Mouse (Mus musculus) heart, embryonic 14.5 days (tissue): ENCODE data around the gene Gm28048. TPM values are rescaled to one million over a fixed set of nuclear protein-coding genes. Genes with fewer than 3 reads are reported as not detected.

ENCODE experiments used
- ATAC-seq: fragments of 200-750 bp; cut with Nextera tagmentation; 2 replicates; pipeline ENCODE4 v1.8.0; 2017; ENCODE audit warnings: low read depth, moderate TSS enrichment; ENCODE audit not compliant: insufficient number of reproducible peaks, insufficient read depth, low FRiP score
- H3K27ac ChIP-seq, 2 experiments: fragments of 200-500 bp in 1 of 2; fragments of 300-500 bp in 1 of 2; sonication (generic) in 1 of 2; replicated peaks in 1 of 2; 2 replicates each; pipeline ENCODE4 v1.5.1; 2012 to 2014; ENCODE audit warnings: low read depth in 2 of 2, low read length in 2 of 2, control low read depth in 1 of 2, mild to moderate bottlenecking in 1 of 2, mixed read lengths in 1 of 2; ENCODE audit not compliant: control insufficient read depth in 1 of 2, insufficient read depth in 1 of 2
- H3K27me3 ChIP-seq: fragments of 300-500 bp; sonication (generic); 2 replicates; pipeline ENCODE4 v1.6.1; 2014; ENCODE audit warnings: mild to moderate bottlenecking, low read length, control low read depth; ENCODE audit not compliant: control insufficient read depth, insufficient read depth
- H3K36me3 ChIP-seq: fragments of 300-500 bp; sonication (generic); 2 replicates; pipeline ENCODE4 v1.6.1; 2014; ENCODE audit warnings: mild to moderate bottlenecking, control low read depth, low read length, mixed read lengths; ENCODE audit not compliant: control insufficient read depth, insufficient read depth
- H3K4me1 ChIP-seq, 2 experiments: fragments of 200-500 bp in 1 of 2; fragments of 300-500 bp in 1 of 2; sonication (generic) in 1 of 2; 2 replicates each; pipeline ENCODE4 v1.6.1; 2012 to 2014; ENCODE audit warnings: low read length in 2 of 2, control low read depth in 1 of 2, mixed read lengths in 1 of 2; ENCODE audit not compliant: control insufficient read depth in 2 of 2, insufficient read depth in 2 of 2
- H3K4me2 ChIP-seq: fragments of 300-500 bp; sonication (generic); 2 replicates; pipeline ENCODE4 v1.6.1; 2014; ENCODE audit warnings: mild to moderate bottlenecking, low read length
- H3K4me3 ChIP-seq, 2 experiments: fragments of 200-500 bp in 1 of 2; fragments of 300-500 bp in 1 of 2; sonication (generic) in 1 of 2; 2 replicates each; pipeline ENCODE4 v1.5.1; 2012 to 2014; ENCODE audit warnings: low read length in 2 of 2, mild to moderate bottlenecking in 2 of 2, control low read depth in 1 of 2, low read depth in 1 of 2, moderate library complexity in 1 of 2; ENCODE audit not compliant: control insufficient read depth in 1 of 2, insufficient read depth in 1 of 2
- H3K9ac ChIP-seq: fragments of 300-500 bp; sonication (generic); 2 replicates; pipeline ENCODE4 v1.6.1; 2014; ENCODE audit warnings: mild to moderate bottlenecking, low read length
- H3K9me3 ChIP-seq: fragments of 300-500 bp; sonication (generic); 2 replicates; pipeline ENCODE4 v1.6.1; 2016; ENCODE audit warnings: low read length, control low read depth; ENCODE audit not compliant: control insufficient read depth
- WGBS: fragments of 180-500 bp; shearing (Covaris S2); extraction: QIAGEN DNeasy Blood & Tissue Kit; methylation state at CpG from one replicate; pipeline ENCODE4 v1.1.7; 2014; 5-methylcytosine and 5-hydroxymethylcytosine counted together
- polyA plus RNA-seq: library from polyadenylated mRNA; unstranded; fragments of >200 nt; fragmentation: Nextera tagmentation; extraction: Ambion mirVana; gene quantifications from 2 replicates; pipeline ENCODE4 v1.2.1, GENCODE M21; 2014

Gm28048 gene
- polyA plus RNA-seq, 1 experiment from 2014 or later = 8.1 TPM

DNA sequence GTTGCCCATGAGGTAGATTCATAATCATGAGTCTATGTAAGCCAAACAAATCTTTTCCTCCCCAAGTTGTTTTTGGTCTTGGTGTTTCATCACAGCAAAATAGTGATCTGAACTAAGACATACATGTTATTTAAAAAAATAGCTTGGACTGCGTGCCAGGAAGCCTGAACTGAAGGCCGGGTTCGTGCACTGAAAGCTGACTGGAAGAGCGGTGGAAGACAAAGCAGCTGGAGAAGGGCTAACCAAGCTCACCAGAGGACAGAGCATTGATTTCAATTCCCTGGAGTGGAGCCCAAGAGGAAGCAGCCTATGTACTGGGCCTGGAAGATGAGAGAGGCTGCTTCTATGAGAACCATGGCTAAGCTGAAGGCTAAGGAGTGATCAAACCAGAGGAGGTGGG is 94.9 kb downstream of the Gm28048 start:
- Histone ChIP-seq H3K4me2 (no peak overlapping the region), H3K36me3 (no peaks in the 10 kb centered on the region), H3K27me3 (no peaks in the 10 kb centered on the region), H3K9me3 (no peaks in the 10 kb centered on the region), H3K27ac (no peak overlapping the region), H3K9ac (no peak overlapping the region), H3K4me1 (peaks cover 5% of the 10 kb centered on the region in 2 experiments; a peak in 2 of 4 replicates), H3K4me3 (no peak overlapping the region)
- 80% methylated on average over 4 of the region's 4 CpGs for WGBS
- no peak for ATAC-seq

DNA sequence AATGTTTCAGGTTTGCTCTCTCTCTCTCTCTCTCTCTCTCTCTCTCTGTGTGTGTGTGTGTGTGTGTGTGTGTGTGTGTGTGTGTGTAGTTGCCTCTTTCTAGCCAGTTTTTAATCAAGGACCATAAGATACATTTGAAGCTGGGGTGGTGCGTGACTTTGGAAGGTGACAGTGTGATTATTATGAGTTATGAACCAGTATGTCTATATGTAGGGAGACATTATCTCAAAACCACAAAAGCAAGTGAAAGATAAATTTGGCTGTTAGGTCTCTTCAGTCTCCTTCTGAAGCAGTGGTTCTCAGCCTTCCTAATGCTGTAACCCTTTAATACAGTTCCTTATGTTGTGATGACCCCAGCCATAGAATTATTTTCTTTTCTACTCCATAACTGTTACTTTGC is 96.5 kb downstream of the Gm28048 start:
- Histone ChIP-seq H3K27me3 (no peaks in the 10 kb centered on the region), H3K4me2 (no peak overlapping the region), H3K4me1 (peaks cover 5% of the 10 kb centered on the region in 2 experiments; a peak in 2 of 4 replicates), H3K36me3 (no peaks in the 10 kb centered on the region), H3K27ac (no peak overlapping the region), H3K9me3 (no peaks in the 10 kb centered on the region), H3K9ac (no peak overlapping the region), H3K4me3 (no peak overlapping the region)
- no peak for ATAC-seq
- WGBS = 78% methylated on average over 1 of the region's 1 CpGs

DNA sequence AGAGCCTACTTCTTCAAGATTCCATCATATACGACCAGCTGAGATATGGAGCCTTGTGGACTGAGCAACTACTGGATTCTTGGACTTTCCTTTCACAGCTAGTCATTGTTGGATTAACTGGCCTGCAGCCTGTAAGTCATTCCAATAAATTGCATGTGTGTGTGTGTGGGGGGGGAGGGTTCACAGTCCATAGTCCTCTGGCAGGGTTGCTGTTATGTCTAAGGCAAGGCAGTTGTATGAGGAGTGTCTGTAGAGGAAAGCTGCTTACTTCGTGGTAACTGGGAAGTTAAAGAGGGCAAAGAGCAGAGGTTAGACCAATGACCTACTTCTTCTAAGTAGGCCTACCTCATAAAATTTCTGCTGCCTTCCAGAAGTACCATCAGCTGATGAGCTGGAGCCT is 98.2 kb downstream of the Gm28048 start:
- 67% methylated on average over 2 of the region's 2 CpGs for WGBS
- no peak overlapping the region for H3K4me2 ChIP-seq
- H3K9me3 ChIP-seq = no peaks in the 10 kb centered on the region
- H3K4me1 ChIP-seq = peaks cover 5% of the 10 kb centered on the region in 2 experiments; a peak in 2 of 4 replicates
- no peak overlapping the region for H3K4me3 ChIP-seq
- H3K9ac ChIP-seq = no peak overlapping the region
- ATAC-seq = no peak
- no peaks in the 10 kb centered on the region for H3K27me3 ChIP-seq
- no peaks in the 10 kb centered on the region for H3K36me3 ChIP-seq
- no peak overlapping the region for H3K27ac ChIP-seq

DNA sequence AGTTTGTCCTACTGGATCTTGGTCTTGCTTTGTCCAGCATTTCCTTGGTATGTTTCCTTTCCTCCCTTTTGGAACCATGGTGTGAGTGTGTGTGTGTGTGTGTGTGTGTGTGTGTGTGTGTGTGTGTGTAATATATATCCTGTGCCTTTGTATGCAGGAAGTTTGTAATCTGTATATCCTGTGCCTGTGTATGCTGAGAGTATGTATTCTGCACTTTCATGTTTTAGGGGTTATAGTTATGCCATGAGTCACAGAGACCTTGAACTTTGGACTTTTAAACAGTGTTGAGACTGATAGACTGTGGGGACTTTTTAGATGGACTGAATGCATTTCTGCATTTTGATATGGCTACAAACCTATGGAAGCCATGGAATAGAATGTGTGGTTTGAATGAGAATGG is 99.0 kb downstream of the Gm28048 start:
- no peak for ATAC-seq
- H3K4me3 ChIP-seq = no peak overlapping the region

DNA sequence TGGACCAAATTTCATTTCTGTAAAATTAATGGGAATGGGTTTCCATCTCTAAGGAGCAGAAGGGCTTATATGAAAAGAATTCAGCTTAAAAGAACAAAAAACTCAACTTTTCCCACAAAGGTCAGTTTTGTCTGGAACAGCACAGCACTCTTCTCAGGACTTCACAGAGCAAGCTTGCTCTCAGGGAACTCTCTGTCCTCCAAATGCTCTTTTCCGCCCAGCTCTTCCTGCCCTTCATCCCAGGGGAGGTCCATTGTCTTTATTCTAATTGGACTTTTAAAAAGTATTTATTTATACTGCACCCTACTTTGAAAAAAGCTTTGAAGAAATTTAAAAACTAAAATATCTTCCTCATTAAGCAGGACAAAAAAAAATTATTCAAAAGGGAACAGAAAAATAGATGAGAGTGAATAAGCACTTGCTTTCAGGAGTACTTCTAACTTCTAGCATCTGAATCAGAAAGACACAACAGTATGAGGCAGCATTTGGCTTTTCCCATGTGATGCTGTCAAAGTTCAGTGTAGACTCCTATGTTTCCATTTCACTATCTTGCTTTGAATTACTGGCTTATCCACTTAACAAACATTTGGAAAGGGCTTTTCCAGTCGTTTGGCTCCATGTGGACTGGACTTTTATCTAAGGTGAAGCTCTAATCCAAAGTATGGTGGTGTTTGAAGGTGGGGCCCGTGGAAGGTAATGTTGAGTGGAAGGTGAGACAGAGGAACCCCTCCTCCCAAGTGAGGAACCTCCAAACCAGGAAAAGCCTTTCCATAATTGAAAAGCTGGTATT is 101.3 kb downstream of the Gm28048 start:
- H3K9ac ChIP-seq = no peak overlapping the region
- no peak overlapping the region for H3K4me3 ChIP-seq
- no peaks in the 10 kb centered on the region for H3K4me1 ChIP-seq
- no peak overlapping the region for H3K27ac ChIP-seq
- ATAC-seq = no peak
- H3K36me3 ChIP-seq = no peaks in the 10 kb centered on the region
- WGBS = 52% methylated on average over 3 of the region's 3 CpGs
- no peaks in the 10 kb centered on the region for H3K9me3 ChIP-seq
- H3K27me3 ChIP-seq = no peaks in the 10 kb centered on the region
- no peak overlapping the region for H3K4me2 ChIP-seq

More for the DNA sequence above, 99.0 kb downstream of the Gm28048 start:
- no peaks in the 10 kb centered on the region for H3K36me3 ChIP-seq
- no peak overlapping the region for H3K4me2 ChIP-seq
- H3K9ac ChIP-seq = no peak overlapping the region
- peaks cover under 1% of the 10 kb centered on the region in 2 experiments; a peak in 1 of 4 replicates for H3K4me1 ChIP-seq
- no peaks in the 10 kb centered on the region for H3K27me3 ChIP-seq
- H3K9me3 ChIP-seq = no peaks in the 10 kb centered on the region
- no peak overlapping the region for H3K27ac ChIP-seq

DNA sequence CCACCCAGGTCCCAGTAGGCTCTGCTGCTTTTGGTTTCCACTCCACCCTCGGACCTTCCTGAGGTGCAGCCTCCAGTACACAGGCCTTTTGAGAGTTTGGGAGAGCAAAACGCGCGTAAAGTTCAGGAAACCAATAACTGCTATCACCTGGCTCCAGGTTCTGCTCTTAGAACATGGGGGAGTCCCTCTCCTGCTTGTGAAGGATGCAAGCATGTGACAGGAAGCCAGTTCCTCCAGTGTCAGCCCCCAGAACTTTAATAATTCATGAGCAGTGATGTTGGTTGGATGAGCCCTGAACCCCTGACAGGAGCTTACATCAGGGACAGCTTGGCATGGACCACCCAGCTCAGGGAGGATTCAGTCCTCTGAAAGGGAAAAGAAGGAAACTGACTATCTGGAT is 102.2 kb downstream of the Gm28048 start:
- WGBS = 80% methylated on average over 4 of the region's 4 CpGs
- no peak overlapping the region for H3K4me3 ChIP-seq
- no peak overlapping the region for H3K4me2 ChIP-seq
- H3K9ac ChIP-seq = no peak overlapping the region
- H3K36me3 ChIP-seq = no peaks in the 10 kb centered on the region
- no peaks in the 10 kb centered on the region for H3K4me1 ChIP-seq
- no peak overlapping the region for H3K27ac ChIP-seq
- no peaks in the 10 kb centered on the region for H3K27me3 ChIP-seq
- ATAC-seq = no peak
- H3K9me3 ChIP-seq = no peaks in the 10 kb centered on the region

DNA sequence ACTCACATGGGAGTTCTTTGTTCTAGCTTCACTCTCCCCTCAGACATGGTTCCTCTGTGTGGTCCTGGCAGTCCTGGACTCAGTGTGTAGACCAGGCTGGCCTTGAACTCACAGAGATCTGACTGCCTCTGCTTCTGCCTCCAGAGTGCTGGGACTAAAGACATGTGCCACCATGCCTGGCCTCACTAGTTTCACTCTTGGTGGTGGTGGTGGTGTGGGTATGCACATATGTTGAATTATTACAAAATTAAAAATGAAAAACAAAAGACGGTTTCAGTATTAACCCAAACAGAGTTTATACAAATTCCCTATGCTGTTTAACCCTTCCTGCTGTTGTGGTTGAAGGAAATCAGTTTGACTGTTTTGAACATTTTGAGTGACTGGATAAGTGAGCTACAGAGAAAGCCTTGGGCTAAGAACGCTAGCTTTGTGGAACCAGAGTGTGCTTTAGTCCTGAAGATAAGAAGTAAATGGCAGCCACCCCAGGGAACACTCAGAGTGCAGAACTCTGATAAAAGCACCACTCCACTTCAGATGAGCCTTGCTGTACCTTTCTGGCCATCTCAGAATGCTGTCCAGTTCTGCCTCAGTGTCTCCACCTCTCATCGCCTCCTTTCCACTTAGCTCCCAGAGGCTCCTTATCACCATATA is 105.1 kb downstream of the Gm28048 start:
- Histone ChIP-seq H3K36me3 (no peaks in the 10 kb centered on the region), H3K9ac (no peak overlapping the region), H3K4me2 (no peak overlapping the region), H3K27ac (no peak overlapping the region), H3K4me3 (no peak overlapping the region), H3K4me1 (peaks cover 0 to 4% of the 10 kb centered on the region in 2 experiments; a peak in 2 of 4 replicates), H3K27me3 (no peaks in the 10 kb centered on the region), H3K9me3 (no peaks in the 10 kb centered on the region)
- 56% methylated on average over 3 of the region's 3 CpGs for WGBS
- no peak for ATAC-seq
